Mouse (Mus musculus) B cell, adult 2 months (primary cell): ENCODE results near the gene Cdc45.
A peak's percentile ranks its signal among the peaks of the same experiment; 100 is the strongest.

Experiments
- DNase-seq, 2 experiments: peaks; one replicate each; pipeline ENCODE4 v3.0.0; 2022

The Cdc45 gene

DNA sequence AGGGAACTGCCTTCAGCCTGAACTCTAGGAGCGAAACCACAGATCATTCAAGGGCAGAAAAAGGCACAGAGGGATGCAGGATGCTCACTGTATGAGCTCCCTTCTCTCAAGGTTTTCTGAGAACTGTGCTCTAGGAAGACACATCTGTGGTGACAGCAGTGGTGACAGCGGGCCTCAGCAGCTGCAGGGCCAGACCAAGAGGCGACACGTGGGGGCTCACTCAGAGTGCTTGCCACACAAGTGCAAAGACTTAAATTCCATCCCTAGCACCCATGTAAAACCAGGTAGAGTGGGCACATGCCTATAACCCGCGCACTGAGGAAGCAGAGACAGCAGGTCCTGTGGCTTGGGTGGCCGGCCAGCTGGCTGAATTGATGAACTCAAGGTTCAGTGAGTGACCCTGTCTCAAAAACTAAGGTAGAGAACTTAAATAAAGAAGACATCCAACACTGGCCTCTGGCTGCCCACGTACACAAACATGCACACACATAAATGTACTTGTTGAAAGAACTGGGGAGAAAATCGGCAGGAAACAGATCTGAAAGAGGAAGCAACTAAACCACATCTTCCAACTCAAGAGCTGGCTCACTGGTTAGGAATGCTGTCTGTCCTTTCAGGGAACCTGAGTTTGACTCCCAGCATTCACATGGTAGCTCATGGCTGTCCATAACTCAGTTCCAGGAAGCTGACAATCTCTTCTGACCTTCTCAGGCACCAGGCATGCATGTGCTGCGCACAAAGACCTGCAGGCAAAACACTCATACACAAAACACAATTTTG lies 23.0 kb downstream of the Cdc45 start:
- no peak for DNase-seq

DNA sequence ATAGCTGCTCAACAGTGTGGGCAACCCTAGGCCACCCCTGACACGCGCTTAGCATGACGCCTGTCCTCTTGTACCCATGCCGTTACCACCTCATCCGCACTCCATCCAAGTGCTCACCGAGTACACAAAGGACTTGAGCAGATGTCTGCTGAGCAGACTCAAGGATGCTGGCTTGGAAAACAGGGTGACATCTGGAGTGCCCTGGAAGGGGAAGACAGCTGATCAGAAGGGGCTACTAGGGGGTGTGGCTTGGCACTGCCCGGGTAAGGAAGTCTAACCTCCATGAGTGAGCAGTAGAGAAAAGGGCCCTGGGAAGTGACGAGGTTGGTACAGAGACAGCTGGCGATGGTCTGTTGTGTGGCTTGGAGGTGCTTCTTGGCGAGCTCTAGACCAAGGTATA lies 25.1 kb downstream of the Cdc45 start:
- DNase-seq, result no peak

DNA sequence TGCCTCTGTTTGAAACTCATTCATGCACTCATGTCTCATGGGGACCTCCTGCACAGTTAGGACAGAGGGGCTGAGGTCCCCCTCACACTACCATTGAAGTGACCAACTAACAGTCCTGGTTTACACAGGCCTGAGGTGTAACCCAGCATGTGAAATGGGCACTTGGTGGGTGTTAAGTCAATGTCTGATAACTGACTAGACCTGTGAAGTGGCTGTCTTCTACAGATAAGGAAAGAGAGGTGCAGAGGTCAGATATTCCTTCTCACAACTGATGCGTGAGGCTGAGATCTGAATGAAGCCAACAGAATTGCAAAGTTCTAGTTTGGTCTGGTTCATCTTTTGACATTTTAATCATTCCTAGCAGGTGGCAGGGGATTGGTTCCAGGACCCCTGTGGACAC lies 26.3 kb downstream of the Cdc45 start:
- no peak for DNase-seq

DNA sequence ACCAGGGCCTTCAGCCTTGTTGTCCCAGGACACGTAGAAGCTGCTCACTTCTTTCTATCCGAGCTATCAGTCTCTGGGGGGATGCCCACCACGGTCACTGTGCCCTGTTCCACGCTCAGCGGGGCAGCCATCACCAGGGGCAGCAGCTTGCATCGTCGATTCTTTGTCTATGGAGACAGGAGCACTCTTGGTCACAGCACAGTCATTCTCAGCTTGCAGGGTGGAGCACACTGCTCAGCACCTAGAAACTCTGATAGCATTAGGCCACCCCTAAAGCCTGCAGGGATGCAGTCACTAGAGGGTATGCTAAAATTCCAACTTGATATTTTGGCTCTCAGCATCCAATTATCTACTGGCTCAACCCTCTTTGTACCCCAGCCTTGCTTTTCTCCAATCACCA lies 26.8 kb downstream of the Cdc45 start:
- no peak for DNase-seq

DNA sequence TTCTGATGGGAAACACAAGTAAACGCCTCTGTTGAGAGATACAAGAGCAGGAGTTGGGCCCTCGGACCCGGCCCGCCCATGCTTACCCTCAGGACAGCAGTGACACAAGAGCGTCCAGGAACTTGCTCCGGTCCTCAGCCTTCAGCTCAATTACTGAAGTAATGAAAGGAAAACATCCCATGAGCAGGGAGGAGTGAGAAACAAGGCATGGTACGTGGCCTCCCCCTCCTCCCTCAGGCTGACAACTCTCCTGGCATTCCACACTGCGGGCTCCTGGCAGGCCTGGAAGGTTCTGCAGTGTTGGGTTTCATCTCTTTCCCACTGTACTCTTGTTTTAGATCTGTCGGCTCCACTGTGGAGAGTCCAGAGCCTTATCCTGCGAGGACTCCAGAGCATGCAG lies 30.0 kb downstream of the Cdc45 start:
- DNase-seq, result no peak

DNA sequence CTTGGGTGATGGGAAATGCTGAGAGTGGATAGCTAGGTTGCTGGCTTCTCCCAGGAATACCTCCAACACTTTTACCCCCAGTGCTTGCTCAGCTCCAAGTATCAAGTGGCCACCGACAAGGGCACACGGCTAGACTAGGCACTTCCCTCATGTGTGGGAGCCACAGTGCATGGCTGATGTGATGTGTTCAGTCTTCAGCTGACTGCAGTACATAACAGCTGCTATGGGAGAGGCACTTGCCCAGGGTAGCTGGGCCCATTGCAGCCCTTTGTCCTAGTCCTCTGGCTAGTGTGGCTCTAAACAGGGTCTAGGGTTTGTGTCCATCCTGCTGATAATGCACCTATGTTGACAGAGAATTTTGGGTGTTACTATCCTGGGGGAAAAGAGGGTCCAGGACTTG lies 33.3 kb downstream of the Cdc45 start:
- DNase-seq, result no peak

DNA sequence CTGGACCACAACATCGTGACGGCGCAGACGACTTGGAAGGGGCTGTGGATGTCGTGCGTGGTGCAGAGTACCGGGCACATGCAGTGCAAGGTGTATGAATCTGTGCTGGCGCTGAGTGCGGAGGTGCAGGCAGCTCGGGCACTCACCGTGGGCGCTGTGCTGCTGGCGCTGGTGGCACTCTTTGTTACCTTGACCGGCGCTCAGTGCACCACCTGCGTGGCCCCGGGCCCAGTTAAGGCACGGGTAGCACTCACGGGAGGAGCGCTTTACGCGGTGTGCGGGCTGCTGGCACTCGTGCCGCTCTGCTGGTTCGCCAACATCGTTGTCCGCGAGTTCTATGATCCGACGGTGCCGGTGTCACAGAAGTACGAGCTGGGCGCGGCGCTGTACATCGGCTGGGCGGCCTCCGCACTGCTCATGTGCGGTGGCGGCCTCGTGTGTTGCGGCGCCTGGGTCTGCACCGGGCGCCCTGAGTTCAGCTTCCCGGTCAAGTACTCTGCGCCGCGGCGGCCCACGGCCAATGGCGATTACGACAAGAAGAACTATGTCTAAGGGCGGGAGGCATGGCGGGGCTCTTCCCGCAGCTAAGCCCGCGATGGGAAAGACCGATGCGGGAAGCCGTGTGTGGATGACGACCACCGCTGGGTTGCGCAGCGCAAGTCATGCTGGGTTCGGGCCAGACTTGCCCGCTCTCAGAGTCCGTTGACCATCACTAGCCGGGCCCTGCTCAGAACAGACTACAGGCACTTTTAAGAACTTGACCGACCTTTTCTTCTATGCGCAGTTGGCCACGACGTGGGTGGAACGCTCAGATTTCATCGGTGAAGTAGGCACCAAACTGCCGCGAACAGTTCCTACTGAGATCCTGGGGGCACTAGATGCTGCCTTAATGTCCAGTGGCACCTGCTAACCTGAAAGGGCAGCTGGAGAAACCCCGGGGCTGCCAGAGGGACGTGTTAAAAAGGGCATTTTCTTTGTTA lies 34.4 kb downstream of the Cdc45 start:
- no peak for DNase-seq

DNA sequence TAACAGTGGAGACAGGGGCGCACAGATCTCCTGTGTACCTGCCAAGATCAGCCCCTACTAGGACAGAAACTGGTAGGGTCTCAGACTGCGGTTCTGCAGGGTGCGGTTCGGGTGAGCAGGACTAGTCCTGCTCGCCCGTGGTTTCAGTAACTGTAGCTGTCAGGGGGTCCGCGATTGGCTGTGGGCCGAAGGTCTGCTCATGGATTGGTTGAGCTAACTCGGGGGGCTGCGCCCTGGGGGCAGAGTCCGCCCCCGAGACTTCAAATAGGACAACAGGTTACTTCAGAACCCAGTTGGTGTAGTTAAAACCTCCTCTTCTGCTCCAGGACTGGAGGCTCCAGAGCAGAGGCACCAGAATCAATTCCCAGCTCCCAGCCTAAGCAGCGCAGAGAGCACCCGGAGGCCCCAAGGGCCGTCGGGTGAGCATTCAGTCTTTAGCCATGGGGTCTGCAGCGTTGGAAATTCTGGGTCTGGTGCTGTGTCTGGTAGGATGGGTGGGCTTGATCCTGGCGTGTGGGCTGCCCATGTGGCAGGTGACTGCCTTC lies 35.2 kb downstream of the Cdc45 start, which contains the start of gene Cldn5:
Cldn5 (plus strand) TSS at position 292 of the 545 bp plus-strand sequence.
- no peak for DNase-seq

DNA sequence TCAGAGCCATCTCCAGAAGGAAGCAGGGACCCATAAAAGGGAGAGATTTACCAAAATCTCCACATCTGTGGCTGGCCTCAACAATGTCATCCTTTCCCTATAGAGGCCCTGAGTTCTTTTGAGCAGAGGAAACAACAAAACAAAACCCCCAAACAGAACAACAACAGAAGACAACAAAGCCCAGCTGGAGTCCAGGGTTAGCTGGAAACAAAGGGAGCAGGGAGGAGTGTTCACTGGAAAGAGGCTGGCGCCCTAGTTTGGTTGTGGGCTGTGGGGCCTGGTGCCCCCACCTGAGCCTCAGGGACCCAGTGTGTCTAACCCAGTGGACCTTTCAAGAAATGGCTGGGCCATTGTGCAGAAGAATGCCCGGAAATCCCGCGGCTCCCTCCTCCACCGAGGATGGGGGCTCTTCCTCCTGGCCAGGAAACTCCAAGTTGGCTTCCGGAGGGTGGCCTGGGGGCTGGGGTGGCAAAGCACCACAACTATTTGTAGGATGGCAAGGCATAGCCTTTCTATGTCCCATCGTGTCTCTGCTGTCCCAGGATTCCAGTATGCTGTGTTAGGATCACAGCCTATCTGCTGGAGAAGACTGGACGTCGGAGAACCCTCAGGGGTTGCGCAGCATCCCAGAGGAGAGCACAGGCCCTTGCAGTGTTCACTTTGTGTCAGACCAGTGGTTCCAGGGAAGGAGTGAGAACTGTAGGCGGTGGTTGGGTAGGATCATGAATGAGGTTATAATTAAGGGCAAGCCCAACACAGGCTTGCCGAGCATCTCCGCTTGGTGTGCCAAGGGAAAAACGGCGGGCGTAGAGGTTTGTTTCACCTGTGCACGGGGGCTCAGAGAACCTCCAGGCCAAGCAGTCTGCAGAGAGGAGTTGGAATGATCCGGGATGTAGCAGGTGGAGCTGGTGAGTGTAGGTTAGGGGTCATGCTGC lies 35.9 kb downstream of the Cdc45 start:
- no peak for DNase-seq

DNA sequence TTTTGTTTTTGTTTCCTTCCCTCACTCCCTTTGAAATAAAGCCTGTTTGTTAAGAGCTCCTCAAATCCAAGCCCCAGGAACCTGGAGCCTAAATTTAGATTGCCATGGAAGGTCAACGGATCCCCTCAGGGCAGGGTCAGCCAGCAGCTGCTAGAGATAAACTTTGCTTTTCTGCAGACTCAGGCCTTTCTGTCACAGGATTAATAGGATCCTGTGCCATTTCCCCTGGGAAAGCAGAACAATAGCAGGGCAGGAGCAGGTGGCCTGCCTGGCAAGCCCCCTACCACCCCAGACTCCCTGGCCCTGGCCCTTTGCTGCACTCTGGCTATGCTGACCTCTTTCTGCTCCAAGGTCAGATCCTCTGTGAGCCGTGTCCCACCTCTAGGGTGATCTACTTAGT lies 37.9 kb downstream of the Cdc45 start:
- DNase-seq, result no peak

DNA sequence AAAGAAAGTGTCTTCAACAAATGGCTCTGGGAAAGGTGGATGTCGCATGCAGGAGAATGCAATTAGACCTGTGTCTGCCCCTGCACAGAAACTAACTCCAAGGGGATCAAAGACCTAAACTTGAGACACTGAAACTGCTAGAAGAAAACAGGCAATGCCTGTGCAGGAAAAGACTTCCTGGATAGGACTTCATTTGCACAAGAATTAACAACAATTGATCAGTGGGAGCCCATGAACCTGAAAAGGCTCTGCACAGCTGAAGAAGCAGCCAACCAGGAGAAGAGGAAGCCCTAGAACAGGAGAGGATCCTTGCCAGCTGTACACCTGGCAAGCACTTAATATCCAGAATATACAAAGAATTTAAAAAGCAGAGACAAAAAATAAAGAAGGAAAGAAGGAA lies 42.3 kb downstream of the Cdc45 start:
- DNase-seq, result no peak

DNA sequence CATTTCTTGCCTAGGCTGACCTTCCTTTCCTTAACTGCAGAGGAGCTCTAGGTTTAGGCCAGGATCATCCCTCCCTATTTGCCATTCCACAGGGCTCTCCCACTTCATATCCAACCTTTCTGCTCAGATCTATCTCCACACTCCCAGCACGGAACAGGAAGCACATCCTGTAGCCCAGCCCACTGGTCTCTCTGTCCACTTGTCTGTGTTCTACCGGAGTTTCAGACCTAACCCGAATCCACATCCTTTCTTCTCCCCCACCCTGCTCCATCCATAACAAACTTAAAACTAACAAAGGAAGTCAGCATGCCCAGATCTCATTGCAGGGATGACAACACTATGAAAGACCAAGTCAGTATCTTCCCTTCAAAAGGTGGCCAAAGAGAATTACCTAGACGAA lies 45.4 kb downstream of the Cdc45 start:
- no peak for DNase-seq

DNA sequence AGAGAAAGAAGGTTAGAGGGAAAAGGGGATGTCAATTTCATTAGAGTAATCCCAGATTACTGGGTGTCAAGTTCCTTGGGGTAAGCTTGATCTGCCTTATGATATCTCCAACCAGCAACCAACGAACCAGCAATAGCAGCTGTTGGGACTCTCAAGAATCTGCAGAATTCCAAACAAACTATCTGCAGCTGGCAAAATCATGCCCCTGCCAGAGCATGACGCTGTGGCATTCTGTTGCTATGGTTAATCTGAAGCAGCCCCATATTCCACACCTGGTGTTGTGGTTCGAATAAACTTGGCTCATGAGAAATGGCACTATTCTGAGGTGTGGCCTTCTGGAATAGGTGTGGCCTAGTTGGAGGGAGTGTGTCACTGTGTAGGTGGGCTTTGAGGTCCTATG lies 48.8 kb downstream of the Cdc45 start:
- DNase-seq, result no peak

DNA sequence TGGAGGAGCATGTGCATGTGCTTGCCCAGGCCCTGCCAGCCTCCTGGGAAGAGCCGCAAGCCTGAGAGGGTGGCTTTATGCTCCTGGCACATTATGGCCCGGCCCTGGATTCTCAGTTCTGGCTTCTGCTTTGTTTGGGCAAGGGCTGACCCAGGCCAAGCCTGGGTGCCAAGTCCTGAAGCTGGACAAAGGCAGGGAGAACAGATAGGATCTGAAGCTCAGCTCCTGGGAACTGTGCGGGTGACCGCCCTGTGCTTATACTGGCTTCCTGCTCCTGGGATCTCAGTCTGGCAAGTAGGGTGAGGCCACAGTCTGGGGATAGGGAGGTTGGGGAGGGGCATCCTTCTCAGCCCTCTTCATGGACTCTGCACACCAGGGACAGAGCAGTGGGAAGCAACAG lies 50.1 kb downstream of the Cdc45 start:
- DNase-seq, result no peak

DNA sequence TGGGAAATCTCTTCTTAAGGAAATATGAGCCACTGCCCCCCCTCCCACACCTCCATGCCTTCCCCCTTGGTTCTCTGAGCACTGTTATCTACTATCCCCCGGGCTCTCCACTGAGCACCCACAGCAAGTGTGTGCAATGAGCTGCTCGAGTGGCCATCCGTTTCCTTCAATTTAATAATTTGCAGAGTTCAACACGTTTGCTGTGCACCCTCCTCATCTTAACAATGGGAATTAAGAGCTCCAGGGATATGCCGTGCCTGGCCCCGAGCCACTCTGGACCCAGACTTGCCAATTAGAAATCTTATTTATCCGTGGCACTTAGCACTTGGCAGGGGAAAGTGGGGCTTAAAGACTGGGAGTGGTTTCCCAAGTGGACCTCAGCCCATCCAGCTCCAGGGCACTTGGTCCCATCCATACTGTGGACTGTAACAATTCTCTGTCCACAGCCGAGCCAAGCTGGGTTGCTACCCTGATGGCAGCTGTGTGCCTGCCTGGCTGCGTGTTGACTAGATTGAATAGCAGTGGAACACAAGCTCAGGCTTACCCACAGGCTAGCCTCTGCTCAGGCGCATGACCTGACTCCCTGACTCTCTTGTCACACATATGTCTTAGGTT lies 59.8 kb downstream of the Cdc45 start:
- DNase-seq, result no peak

DNA sequence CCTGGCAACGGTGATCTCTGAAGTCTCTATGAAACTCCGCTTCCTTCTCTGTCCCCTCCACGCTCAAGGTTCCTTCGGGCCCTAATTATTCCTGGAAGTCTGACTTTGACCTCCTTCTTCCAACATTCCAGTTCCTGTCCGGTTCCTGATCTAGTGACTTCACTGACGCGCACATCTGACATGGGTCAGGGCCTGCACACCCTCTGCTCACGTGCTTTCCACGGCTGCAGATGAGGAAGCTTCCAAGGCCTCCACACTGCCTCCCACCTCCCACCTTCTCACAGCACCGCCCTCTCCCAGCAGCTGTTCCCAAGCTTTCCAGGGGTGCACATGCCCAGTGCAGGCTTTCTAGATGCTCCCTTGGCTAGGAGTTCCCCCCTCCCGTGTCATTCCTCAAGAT lies 60.7 kb downstream of the Cdc45 start:
- DNase-seq, result no peak

DNA sequence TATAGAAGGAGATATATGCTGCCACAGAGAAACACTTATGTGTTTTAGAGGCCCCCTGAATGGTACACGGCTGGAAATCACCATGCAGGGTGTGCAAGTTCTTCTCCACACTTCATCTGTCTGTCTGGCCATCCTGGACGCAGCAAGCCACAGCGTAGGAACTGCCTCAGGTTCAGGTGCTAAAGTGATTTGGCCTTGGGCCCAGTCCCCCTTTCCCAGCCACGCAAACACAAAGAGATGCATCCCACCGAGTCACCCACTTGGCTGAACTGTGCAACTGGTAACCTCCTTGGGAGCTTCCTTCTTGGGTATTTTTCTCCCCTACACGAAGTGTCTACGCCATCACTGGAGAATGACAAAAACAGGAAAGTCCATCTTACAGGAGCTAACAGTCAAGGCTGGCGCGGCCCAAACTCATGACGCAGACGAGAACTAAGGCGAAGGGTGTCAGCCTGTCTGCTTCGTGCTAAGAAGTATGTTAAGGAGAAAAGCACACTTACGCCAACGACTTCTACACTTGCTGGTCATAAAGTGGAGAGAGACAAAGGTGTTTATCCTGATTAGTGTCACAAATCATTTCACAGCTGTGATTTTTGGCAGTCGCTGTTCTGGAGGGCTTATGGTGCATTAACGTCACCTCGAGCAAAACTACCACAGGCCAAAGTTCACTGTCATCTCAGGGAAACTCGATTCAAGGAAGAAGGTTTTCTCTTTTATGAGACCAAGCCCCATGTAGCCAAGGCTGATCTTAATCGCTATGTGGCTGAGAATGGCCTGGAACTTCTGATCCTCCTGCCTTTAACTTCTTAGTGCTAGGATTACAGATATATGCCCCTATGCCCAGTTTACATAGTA lies 65.3 kb downstream of the Cdc45 start:
- DNase-seq, result no peak

DNA sequence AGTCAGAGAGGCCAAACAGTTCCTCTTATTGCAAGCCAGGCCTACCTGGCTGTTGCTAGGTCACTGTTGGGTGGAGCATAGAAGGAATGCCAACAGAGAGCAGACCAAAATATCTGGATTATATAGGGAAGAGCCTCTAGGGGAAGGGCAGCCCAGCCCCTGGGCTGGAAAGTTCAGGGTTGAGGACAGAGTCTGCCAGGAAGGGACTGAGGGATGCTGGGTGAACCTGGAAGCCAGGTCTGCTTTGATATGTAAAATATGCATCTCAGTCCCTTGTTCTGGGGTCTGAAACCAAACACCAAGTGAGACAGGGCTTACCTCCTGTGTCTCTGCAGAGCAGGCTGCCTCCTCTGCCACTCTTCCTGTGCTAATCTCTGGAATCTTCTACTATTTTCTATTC lies 73.5 kb downstream of the Cdc45 start:
- DNase-seq, result no peak

DNA sequence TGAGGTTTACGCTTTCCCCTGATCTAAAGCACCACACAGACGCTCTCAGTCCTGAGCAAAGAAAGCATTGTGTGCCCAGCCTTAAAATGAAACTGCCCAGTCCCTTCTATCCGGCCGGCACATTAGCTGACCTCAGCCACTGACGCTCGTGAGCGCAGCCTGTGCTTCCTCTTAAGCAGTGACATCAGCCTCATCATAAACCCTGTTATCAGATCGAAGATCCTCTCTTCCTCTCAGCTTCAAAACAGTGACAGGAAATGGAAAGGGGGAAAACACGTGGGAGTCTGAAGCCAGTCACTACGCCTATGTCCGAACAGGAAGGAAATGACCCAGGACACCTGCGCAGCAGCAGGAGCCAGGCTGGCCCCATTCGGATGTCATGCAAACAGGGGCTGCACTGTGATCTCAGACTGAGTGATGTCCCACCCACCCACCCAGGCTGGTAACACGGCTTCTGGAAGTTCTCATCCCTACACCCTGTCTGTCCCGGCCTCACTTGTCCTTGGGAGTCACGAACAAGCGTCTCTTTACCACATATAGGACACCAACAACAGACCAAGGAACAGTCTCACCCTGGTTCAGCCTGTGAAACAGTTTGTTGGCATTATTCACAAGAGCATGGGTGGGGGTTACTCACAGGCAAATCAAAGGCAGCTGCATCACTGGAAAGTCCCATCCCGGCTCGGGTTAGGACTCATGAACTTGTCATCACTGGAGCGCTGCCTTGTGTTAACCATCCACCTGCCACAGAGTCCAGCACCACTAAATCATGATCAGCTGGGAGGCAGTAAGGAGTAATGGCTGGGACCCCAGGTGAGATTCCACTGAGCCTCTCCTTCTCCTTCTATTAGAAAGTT lies 78.5 kb downstream of the Cdc45 start:
- DNase-seq, result peak; percentile 10 to 17

DNA sequence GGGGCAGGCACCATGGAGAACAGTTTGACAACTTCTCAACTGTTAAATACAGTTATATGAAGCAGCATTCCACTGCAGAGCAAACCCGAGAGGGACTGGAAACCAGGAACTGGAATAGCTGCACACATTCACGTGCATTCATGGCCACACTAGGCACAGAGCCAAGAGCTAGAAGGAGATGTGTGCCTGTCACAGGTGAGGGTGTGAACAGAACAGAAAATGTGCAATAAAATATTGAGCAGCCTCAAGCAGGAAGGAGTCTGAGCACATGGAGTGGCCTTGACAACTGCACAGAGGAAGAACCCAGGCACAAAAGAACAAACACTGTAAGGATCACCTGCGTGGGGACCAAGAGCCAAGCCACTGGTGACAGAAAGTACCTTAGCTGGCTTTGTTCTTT lies 81.1 kb downstream of the Cdc45 start:
- DNase-seq, result no peak
